Mouse (Mus musculus) spleen, postnatal 10 days (tissue): ENCODE results near the gene Col5a3.
A peak's percentile ranks its signal among the peaks of the same experiment; 100 is the strongest.
"Not testable (repeated sequence)": the region's sequence is repeated elsewhere in the genome, so short reads cannot be mapped to it uniquely, and the experiment has no call there.

ENCODE experiments used
- DNase-seq, 2 experiments: peaks; one replicate each; pipeline ENCODE4 v3.0.0; 2021 to 2022; ENCODE audit warnings: low spot score in 2 of 2

Col5a3 gene

GRCm38 (mm10) chr9:20814521-20815272 is at the start of gene Col5a3:
Col5a3 (minus strand) TSS chr9:20815067.
- peak in 1 of 2 experiments; percentile 34 for DNase-seq

GRCm38 (mm10) chr9:20862225-20862624 is 47.4 kb upstream of the Col5a3 start:
- no peak for DNase-seq

- peak in 1 of 2 experiments; percentile 58 for DNase-seq
Measured at GRCm38 (mm10) chr9:20861821-20862220, 47.0 kb upstream of the Col5a3 start.

- DNase-seq, result no peak
Measured at GRCm38 (mm10) chr9:20859926-20860325, 45.1 kb upstream of the Col5a3 start.

- DNase-seq, result peak in 1 of 2 experiments; percentile 75
Measured at GRCm38 (mm10) chr9:20857131-20857530, 42.3 kb upstream of the Col5a3 start.

GRCm38 (mm10) chr9:20850179-20850578 is 35.3 kb upstream of the Col5a3 start:
- DNase-seq, result no peak

- no peak for DNase-seq
Measured at GRCm38 (mm10) chr9:20842670-20843069, 27.8 kb upstream of the Col5a3 start.

GRCm38 (mm10) chr9:20842211-20842610 is 27.3 kb upstream of the Col5a3 start:
- no peak for DNase-seq

- DNase-seq, result no peak
Measured at GRCm38 (mm10) chr9:20838931-20839330, 24.1 kb upstream of the Col5a3 start.

- DNase-seq, result no peak
Measured at GRCm38 (mm10) chr9:20837184-20837947, 22.5 kb upstream of the Col5a3 start.

GRCm38 (mm10) chr9:20835431-20835954 is 20.6 kb upstream of the Col5a3 start:
- not testable (repeated sequence) for DNase-seq

GRCm38 (mm10) chr9:20834881-20835280 is 20.0 kb upstream of the Col5a3 start:
- DNase-seq, result no peak

- DNase-seq, result peak; percentile 72 to 86
Measured at GRCm38 (mm10) chr9:20830901-20831643, 16.2 kb upstream of the Col5a3 start.

GRCm38 (mm10) chr9:20828127-20828526 is 13.3 kb upstream of the Col5a3 start:
- DNase-seq, result no peak

- no peak for DNase-seq
Measured at GRCm38 (mm10) chr9:20825781-20826180, 10.9 kb upstream of the Col5a3 start.

- no peak for DNase-seq
Measured at GRCm38 (mm10) chr9:20822821-20823220, 8.0 kb upstream of the Col5a3 start.

- no peak for DNase-seq
Measured at GRCm38 (mm10) chr9:20820001-20820400, 5.1 kb upstream of the Col5a3 start.

- DNase-seq, result no peak
Measured at GRCm38 (mm10) chr9:20818236-20818635, 3.4 kb upstream of the Col5a3 start, which contains the start of gene Rdh8. Rdh8 (plus strand) TSS chr9:20818503.

- peak in 1 of 2 experiments; percentile 51 for DNase-seq
Measured at GRCm38 (mm10) chr9:20812537-20813271, 2.2 kb downstream of the Col5a3 start.

GRCm38 (mm10) chr9:20810773-20811172 is 4.1 kb downstream of the Col5a3 start:
- DNase-seq, result no peak

GRCm38 (mm10) chr9:20810271-20810670 is 4.6 kb downstream of the Col5a3 start:
- no peak for DNase-seq
